Mouse (Mus musculus): ENCODE results near the gene Phgdh. TPM values are rescaled to one million over a fixed set of nuclear protein-coding genes. Genes with fewer than 3 reads are reported as not detected.

The Phgdh gene
- polyA plus RNA-seq, 1 experiment: 849 TPM

DNA sequence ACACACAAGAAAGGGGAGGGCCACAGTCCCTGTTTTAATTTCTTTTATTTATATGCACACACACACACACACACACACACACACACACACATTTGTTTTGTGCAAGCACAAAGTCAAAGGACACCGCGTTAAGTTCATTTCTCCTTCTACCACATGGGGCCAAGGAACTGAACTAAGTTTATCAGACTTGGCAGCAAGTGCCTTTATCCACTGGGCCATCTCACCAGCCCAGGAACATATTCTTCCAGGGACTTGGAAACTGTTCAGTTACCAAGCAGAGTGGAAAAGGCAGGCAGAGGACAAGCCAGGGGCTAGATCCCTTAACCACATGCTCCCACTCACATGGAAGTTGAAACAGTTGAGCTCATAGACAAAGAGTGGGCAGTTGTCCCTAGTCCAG, 29.0 kb upstream of the Phgdh start:
- H3ac ChIP-seq (ENCODE audit: control insufficient read depth, insufficient read length): no peak overlapping the region
- H3K79me2 ChIP-seq (ENCODE audit: control insufficient read depth, insufficient read depth): no peaks in the 10 kb centered on the region
- TF ChIP-seq TCF12 (IDR thresholded peaks at IDR 0.05; ENCODE audit: insufficient read depth, poor library complexity, severe bottlenecking): no peak
- TF ChIP-seq POLR2A (IDR thresholded peaks at IDR 0.05; ENCODE audit: insufficient read length, low read depth): no peak
- TF ChIP-seq TCF3 (IDR thresholded peaks at IDR 0.05; ENCODE audit: insufficient read length, low read depth): no peak
- no peak for TF ChIP-seq E2F4 (IDR thresholded peaks at IDR 0.05; ENCODE audit: insufficient read depth)
- no peak for TF ChIP-seq SRF (IDR thresholded peaks at IDR 0.05; ENCODE audit: control insufficient read depth, insufficient read length, low read depth)
- TF ChIP-seq USF1 (IDR thresholded peaks at IDR 0.05; ENCODE audit: low read depth): no peak
- TF ChIP-seq MYOG (IDR thresholded peaks at IDR 0.05; ENCODE audit: control insufficient read depth in 1 of 3, insufficient read depth in 1 of 3, insufficient read length in 2 of 3, low read depth in 2 of 3): no peak
- TF ChIP-seq POLR2AphosphoS2 (IDR thresholded peaks at IDR 0.05; ENCODE audit: insufficient read length, low read depth): no peak
- no peak for TF ChIP-seq MAX (IDR thresholded peaks at IDR 0.05; ENCODE audit: low read depth)
- no peak for TF ChIP-seq REST (IDR thresholded peaks at IDR 0.05; ENCODE audit: insufficient read depth, insufficient read length)
- TF ChIP-seq CEBPB (IDR thresholded peaks at IDR 0.05; ENCODE audit: insufficient read depth, poor library complexity, severe bottlenecking): no peak
- no peak for TF ChIP-seq MYOD1 (IDR thresholded peaks at IDR 0.05; ENCODE audit: control insufficient read depth in 1 of 3, insufficient read length in 2 of 3, low read depth in 2 of 3)
- H3K27me3 ChIP-seq (ENCODE audit: control insufficient read depth, insufficient read depth, insufficient read length): no peaks in the 10 kb centered on the region
- no peaks in the 10 kb centered on the region for H3K36me3 ChIP-seq (ENCODE audit: control insufficient read depth, insufficient read depth)
- no peak overlapping the region for H3K4me2 ChIP-seq (ENCODE audit: low read depth)
- H3K4me3 ChIP-seq: no peak overlapping the region

DNA sequence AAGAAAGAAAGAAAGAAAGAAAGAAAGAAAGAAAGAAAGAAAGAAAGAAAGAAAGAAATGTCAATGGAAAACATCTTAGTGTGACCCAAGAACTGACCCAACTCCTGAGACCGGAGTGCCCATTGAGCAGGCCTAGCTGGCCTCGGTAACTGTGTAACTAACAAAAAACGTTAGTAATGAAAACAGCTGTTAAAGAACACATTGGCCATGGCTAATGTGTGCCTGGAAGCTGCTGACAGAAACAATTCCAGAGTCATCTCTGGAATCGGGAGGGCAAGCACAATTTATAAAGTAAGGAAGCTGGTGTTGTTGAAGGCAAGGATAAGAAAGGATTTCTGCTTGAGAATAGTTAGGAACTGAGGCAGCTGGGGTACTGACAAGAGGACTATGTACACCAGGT, 28.5 kb upstream of the Phgdh start:
- no peak overlapping the region for H3K4me2 ChIP-seq (ENCODE audit: low read depth)
- TF ChIP-seq SRF (IDR thresholded peaks at IDR 0.05; ENCODE audit: control insufficient read depth, insufficient read length, low read depth): no peak
- no peak for TF ChIP-seq TCF3 (IDR thresholded peaks at IDR 0.05; ENCODE audit: insufficient read length, low read depth)
- no peak for TF ChIP-seq POLR2A (IDR thresholded peaks at IDR 0.05; ENCODE audit: insufficient read length, low read depth)
- no peak for TF ChIP-seq POLR2AphosphoS2 (IDR thresholded peaks at IDR 0.05; ENCODE audit: insufficient read length, low read depth)
- no peak for TF ChIP-seq MYOG (IDR thresholded peaks at IDR 0.05; ENCODE audit: control insufficient read depth in 1 of 3, insufficient read depth in 1 of 3, insufficient read length in 2 of 3, low read depth in 2 of 3)
- TF ChIP-seq CEBPB (IDR thresholded peaks at IDR 0.05; ENCODE audit: insufficient read depth, poor library complexity, severe bottlenecking): no peak
- TF ChIP-seq MAX (IDR thresholded peaks at IDR 0.05; ENCODE audit: low read depth): no peak
- no peak for TF ChIP-seq USF1 (IDR thresholded peaks at IDR 0.05; ENCODE audit: low read depth)
- TF ChIP-seq REST (IDR thresholded peaks at IDR 0.05; ENCODE audit: insufficient read depth, insufficient read length): no peak
- TF ChIP-seq E2F4 (IDR thresholded peaks at IDR 0.05; ENCODE audit: insufficient read depth): no peak
- no peak for TF ChIP-seq TCF12 (IDR thresholded peaks at IDR 0.05; ENCODE audit: insufficient read depth, poor library complexity, severe bottlenecking)
- TF ChIP-seq MYOD1 (IDR thresholded peaks at IDR 0.05; ENCODE audit: control insufficient read depth in 1 of 3, insufficient read length in 2 of 3, low read depth in 2 of 3): no peak
- no peak overlapping the region for H3ac ChIP-seq (ENCODE audit: control insufficient read depth, insufficient read length)
- no peaks in the 10 kb centered on the region for H3K27me3 ChIP-seq (ENCODE audit: control insufficient read depth, insufficient read depth, insufficient read length)
- H3K4me3 ChIP-seq: no peak overlapping the region
- H3K36me3 ChIP-seq (ENCODE audit: control insufficient read depth, insufficient read depth): no peaks in the 10 kb centered on the region
- H3K79me2 ChIP-seq (ENCODE audit: control insufficient read depth, insufficient read depth): no peaks in the 10 kb centered on the region

DNA sequence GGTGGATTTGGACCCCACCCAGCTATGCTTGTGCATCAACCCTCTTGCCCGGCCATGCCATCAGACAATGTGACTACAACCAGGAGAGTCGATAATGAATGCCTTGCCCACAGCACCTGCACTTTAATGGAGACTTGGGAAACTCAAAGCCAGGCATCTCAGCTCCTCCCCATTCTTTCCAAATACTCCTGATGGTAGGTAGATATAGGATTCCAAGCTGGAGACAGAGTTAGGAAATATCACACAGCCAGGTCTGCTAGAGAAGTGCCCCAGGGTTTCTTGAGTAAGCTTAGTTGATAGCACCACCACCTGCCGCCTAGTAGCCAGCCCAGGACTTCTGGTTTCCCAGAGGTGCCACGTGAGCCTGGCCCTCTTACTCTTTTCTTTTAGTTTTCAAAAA, 27.0 kb upstream of the Phgdh start:
- H3K79me2 ChIP-seq (ENCODE audit: control insufficient read depth, insufficient read depth): no peaks in the 10 kb centered on the region
- H3ac ChIP-seq (ENCODE audit: control insufficient read depth, insufficient read length): no peak overlapping the region
- no peak for TF ChIP-seq POLR2A (IDR thresholded peaks at IDR 0.05; ENCODE audit: insufficient read length, low read depth)
- TF ChIP-seq MYOG (IDR thresholded peaks at IDR 0.05; ENCODE audit: control insufficient read depth in 1 of 3, insufficient read depth in 1 of 3, insufficient read length in 2 of 3, low read depth in 2 of 3): no peak
- TF ChIP-seq TCF3 (IDR thresholded peaks at IDR 0.05; ENCODE audit: insufficient read length, low read depth): no peak
- no peak for TF ChIP-seq MYOD1 (IDR thresholded peaks at IDR 0.05; ENCODE audit: control insufficient read depth in 1 of 3, insufficient read length in 2 of 3, low read depth in 2 of 3)
- no peak for TF ChIP-seq SRF (IDR thresholded peaks at IDR 0.05; ENCODE audit: control insufficient read depth, insufficient read length, low read depth)
- no peak for TF ChIP-seq CEBPB (IDR thresholded peaks at IDR 0.05; ENCODE audit: insufficient read depth, poor library complexity, severe bottlenecking)
- no peak for TF ChIP-seq POLR2AphosphoS2 (IDR thresholded peaks at IDR 0.05; ENCODE audit: insufficient read length, low read depth)
- no peak for TF ChIP-seq E2F4 (IDR thresholded peaks at IDR 0.05; ENCODE audit: insufficient read depth)
- no peak for TF ChIP-seq TCF12 (IDR thresholded peaks at IDR 0.05; ENCODE audit: insufficient read depth, poor library complexity, severe bottlenecking)
- no peak for TF ChIP-seq MAX (IDR thresholded peaks at IDR 0.05; ENCODE audit: low read depth)
- TF ChIP-seq REST (IDR thresholded peaks at IDR 0.05; ENCODE audit: insufficient read depth, insufficient read length): no peak
- TF ChIP-seq USF1 (IDR thresholded peaks at IDR 0.05; ENCODE audit: low read depth): no peak
- no peak overlapping the region for H3K4me2 ChIP-seq (ENCODE audit: low read depth)
- no peaks in the 10 kb centered on the region for H3K27me3 ChIP-seq (ENCODE audit: control insufficient read depth, insufficient read depth, insufficient read length)
- H3K36me3 ChIP-seq (ENCODE audit: control insufficient read depth, insufficient read depth): no peaks in the 10 kb centered on the region
- no peak overlapping the region for H3K4me3 ChIP-seq

DNA sequence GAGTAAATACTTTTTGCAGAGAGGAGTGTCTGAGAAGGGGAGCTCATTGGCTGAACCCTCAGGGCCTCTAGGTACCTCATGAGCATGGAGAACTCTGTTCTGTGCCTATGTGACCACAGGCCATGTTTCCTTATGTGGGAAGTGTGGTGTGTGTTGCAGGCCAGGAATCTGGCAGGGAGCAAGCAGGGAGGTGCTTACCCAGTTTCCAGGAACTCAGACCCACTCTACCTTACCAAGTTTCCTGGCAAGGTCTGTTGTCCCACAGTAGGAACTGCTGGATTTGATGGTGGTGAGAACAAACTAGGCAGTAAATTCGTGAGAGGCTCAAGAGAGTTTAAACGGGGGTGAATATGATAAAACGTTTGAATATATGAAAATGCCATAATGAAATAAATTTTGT, 26.3 kb upstream of the Phgdh start:
- H3K79me2 ChIP-seq (ENCODE audit: control insufficient read depth, insufficient read depth): no peaks in the 10 kb centered on the region
- TF ChIP-seq TCF12 (IDR thresholded peaks at IDR 0.05; ENCODE audit: insufficient read depth, poor library complexity, severe bottlenecking) (no peak), MYOD1 (IDR thresholded peaks at IDR 0.05; ENCODE audit: control insufficient read depth in 1 of 3, insufficient read length in 2 of 3, low read depth in 2 of 3) (no peak), TCF3 (IDR thresholded peaks at IDR 0.05; ENCODE audit: insufficient read length, low read depth) (no peak), MYOG (IDR thresholded peaks at IDR 0.05; ENCODE audit: control insufficient read depth in 1 of 3, insufficient read depth in 1 of 3, insufficient read length in 2 of 3, low read depth in 2 of 3) (no peak), POLR2AphosphoS2 (IDR thresholded peaks at IDR 0.05; ENCODE audit: insufficient read length, low read depth) (no peak), SRF (IDR thresholded peaks at IDR 0.05; ENCODE audit: control insufficient read depth, insufficient read length, low read depth) (no peak), E2F4 (IDR thresholded peaks at IDR 0.05; ENCODE audit: insufficient read depth) (no peak)
- H3K4me3 ChIP-seq: no peak overlapping the region
- no peak overlapping the region for H3ac ChIP-seq (ENCODE audit: control insufficient read depth, insufficient read length)
- no peaks in the 10 kb centered on the region for H3K36me3 ChIP-seq (ENCODE audit: control insufficient read depth, insufficient read depth)
- H3K27me3 ChIP-seq (ENCODE audit: control insufficient read depth, insufficient read depth, insufficient read length): no peaks in the 10 kb centered on the region
- H3K4me2 ChIP-seq (ENCODE audit: low read depth): no peak overlapping the region
